Mouse (Mus musculus): ENCODE data around the gene Cbln4. TPM values are rescaled to one million over a fixed set of nuclear protein-coding genes. Genes with fewer than 3 reads are reported as not detected.

Gene Cbln4
- total RNA-seq, 2 experiments from 2014 or later, result not detected

GRCm38 (mm10) chr2:171986686-171987085 lies 56.6 kb downstream of the Cbln4 start:
- ATAC-seq (replicated peaks; ENCODE audit: low FRiP score, poor library complexity, severe bottlenecking), result no peak

Other genes with a start within 250 kb of the Cbln4 start
- gene Mc3r, start 205.0 kb upstream of the Cbln4 start, total RNA-seq (2015; ENCODE audit: low replicate concordance), result not detected in 2 replicates
- gene Mc3r, start 205.0 kb upstream of the Cbln4 start, total RNA-seq (2017; ENCODE audit: low replicate concordance), result 0.14 TPM in 1 of 2 replicates, not detected in the other